Mouse (Mus musculus): ENCODE results near the gene Srms. TPM values are rescaled to one million over a fixed set of nuclear protein-coding genes. Genes with fewer than 3 reads are reported as not detected.

Gene Srms
- polyA plus RNA-seq, 1 experiment from 2014 or later, result 0.58 TPM

DNA sequence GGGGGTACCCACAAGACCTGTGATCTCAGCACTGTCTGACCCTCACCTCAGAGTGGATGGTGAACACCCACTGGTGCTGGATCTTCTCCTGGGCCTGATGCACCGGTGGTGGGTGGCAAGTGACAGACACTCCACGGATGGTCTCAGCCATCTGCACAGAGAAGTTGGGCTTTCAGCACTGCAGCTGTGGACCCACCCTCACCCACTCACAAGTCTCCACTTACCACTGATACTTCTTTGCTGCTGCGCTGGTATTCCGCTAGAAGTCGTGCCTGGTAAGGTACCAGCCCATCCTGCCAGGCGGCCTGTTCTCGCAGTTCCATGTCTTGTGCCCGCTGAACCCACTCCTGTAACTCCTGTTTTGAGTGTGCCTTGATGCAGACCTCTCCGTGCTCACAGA lies 26.3 kb upstream of the Srms start:
- H3K36me3 ChIP-seq (ENCODE audit: control insufficient read depth, insufficient read depth, low read length), result 0 out of 2 replicates have a peak, but pooled peaks cover 2% of the 10 kb centered on the region
- H3K27me3 ChIP-seq (ENCODE audit: control insufficient read depth, insufficient read depth, low read depth, low read length), result no peaks in the 10 kb centered on the region
- H3K4me1 ChIP-seq (replicated peaks; ENCODE audit: control insufficient read depth, insufficient read depth, low read length), result peaks cover 9% of the 10 kb centered on the region
- ATAC-seq (ENCODE audit: low read depth), result no peak
- no peak overlapping the region for H3K4me2 ChIP-seq (ENCODE audit: low read depth, low read length)
- WGBS, result 85% methylated on average over 9 of the region's 9 CpGs
- H3K9me3 ChIP-seq (ENCODE audit: control insufficient read depth, low read length), result no peaks in the 10 kb centered on the region
- no peak overlapping the region for H3K9ac ChIP-seq (ENCODE audit: low read length)
- H3K27ac ChIP-seq (ENCODE audit: low read length), result no peak overlapping the region
- H3K4me3 ChIP-seq (ENCODE audit: low read length), result no peak overlapping the region

DNA sequence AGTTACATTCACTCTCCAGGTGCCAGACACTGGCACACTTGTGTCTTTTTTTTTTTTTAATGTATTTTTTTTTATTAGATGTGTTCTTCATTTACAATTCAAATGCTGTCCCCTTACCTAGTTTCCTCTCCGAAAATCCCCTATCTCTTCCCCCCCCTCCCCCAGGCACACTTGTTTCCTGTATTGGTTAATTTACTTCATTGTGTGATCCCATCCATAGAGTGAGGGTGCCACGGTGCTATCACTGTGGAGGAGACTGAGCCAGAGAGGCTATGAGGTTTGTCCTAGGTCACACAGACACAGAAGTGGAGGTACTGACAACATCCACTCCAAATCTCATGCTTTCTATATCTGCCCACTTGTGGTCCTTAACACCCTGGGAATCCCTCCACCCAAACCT lies 25.9 kb upstream of the Srms start:
- no peak overlapping the region for H3K4me2 ChIP-seq (ENCODE audit: low read depth, low read length)
- no peak overlapping the region for H3K9ac ChIP-seq (ENCODE audit: low read length)

DNA sequence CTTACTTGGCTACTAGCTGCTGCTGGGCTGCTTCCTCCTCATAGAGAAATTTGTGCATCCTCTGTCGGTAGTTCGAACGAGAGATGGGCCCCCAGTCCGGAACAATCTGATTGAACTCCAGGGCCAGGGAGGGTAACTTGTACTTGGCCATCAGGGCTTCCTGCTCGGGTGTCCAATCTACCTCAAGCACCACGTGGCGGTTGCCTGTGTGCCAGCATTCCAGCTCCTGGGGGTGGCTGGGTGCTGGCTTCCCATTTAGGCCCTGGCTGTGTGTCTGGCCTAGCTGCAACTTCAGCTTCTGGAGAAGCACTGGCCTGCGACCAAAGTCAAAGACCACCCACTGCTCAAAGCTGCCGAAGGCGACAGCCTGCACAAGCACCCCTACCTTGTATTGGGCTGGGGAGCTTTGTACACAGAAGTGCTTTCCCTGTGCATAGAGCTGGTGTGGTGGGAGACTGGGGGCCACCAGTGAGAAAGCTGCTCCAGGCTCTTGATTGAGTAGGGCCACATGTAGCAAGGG lies 25.2 kb upstream of the Srms start:
- Histone ChIP-seq H3K4me1 (replicated peaks; ENCODE audit: control insufficient read depth, insufficient read depth, low read length) (peaks cover 9% of the 10 kb centered on the region), H3K27me3 (ENCODE audit: control insufficient read depth, insufficient read depth, low read depth, low read length) (no peaks in the 10 kb centered on the region), H3K9ac (ENCODE audit: low read length) (no peak overlapping the region), H3K27ac (ENCODE audit: low read length) (no peak overlapping the region), H3K4me3 (ENCODE audit: low read length) (no peak overlapping the region), H3K36me3 (ENCODE audit: control insufficient read depth, insufficient read depth, low read length) (0 out of 2 replicates have a peak, but pooled peaks cover 2% of the 10 kb centered on the region), H3K4me2 (ENCODE audit: low read depth, low read length) (no peak overlapping the region), H3K9me3 (ENCODE audit: control insufficient read depth, low read length) (no peaks in the 10 kb centered on the region)
- ATAC-seq (ENCODE audit: low read depth), result no peak
- 75% methylated on average over 10 of the region's 10 CpGs for WGBS

More for the DNA sequence above, 25.9 kb upstream of the Srms start:
- no peak for ATAC-seq (ENCODE audit: low read depth)
- Histone ChIP-seq H3K9me3 (ENCODE audit: control insufficient read depth, low read length) (no peaks in the 10 kb centered on the region), H3K36me3 (ENCODE audit: control insufficient read depth, insufficient read depth, low read length) (0 out of 2 replicates have a peak, but pooled peaks cover 2% of the 10 kb centered on the region), H3K4me1 (replicated peaks; ENCODE audit: control insufficient read depth, insufficient read depth, low read length) (peaks cover 9% of the 10 kb centered on the region), H3K4me3 (ENCODE audit: low read length) (no peak overlapping the region), H3K27ac (ENCODE audit: low read length) (no peak overlapping the region), H3K27me3 (ENCODE audit: control insufficient read depth, insufficient read depth, low read depth, low read length) (no peaks in the 10 kb centered on the region)
- WGBS, result 57% methylated on average over 2 of the region's 2 CpGs

DNA sequence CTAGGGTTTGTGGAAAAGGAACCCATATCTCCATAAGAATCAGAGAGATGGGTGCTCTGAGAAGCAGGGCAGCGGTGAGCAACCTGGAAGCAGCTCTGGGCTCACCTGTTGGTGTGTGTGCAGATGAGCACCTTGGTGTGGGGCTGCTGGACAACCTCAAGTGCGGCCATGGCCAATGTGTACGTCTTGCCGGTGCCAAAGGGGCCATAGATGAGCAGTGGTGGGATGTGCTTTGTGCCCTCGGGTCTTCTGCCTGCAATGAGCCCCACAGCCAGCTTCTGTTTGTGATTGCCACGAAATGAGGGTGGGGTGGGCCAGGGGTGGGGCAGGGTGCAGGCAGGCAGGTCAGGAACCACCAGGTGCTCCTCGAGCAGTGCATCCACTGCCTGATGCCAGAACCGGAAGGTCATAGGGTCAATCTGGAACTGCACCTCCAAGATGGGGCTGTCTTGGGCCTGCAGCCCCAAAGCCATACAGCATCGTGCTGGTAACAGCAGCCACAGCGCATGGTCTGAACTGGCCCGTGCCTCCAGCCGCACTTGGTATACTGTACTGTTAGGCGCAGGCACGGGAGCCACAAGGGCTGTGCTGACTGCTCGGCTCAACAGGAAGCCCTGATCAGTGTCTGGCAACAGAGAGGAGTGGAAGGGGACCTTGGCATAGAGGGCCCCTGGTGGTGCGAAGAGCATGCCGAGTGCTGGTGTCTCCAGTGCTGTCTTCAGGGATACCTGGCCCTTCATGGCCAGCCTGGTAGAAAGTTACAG lies 24.4 kb upstream of the Srms start:
- no peak for ATAC-seq (ENCODE audit: low read depth)
- no peak overlapping the region for H3K9ac ChIP-seq (ENCODE audit: low read length)
- H3K4me2 ChIP-seq (ENCODE audit: low read depth, low read length), result no peak overlapping the region
- H3K27ac ChIP-seq (ENCODE audit: low read length), result no peak overlapping the region
- H3K36me3 ChIP-seq (ENCODE audit: control insufficient read depth, insufficient read depth, low read length), result 0 out of 2 replicates have a peak, but pooled peaks cover 5% of the 10 kb centered on the region
- peaks cover 8% of the 10 kb centered on the region for H3K4me1 ChIP-seq (replicated peaks; ENCODE audit: control insufficient read depth, insufficient read depth, low read length)
- H3K27me3 ChIP-seq (ENCODE audit: control insufficient read depth, insufficient read depth, low read depth, low read length), result no peaks in the 10 kb centered on the region
- WGBS, result 85% methylated on average over 17 of the region's 17 CpGs
- H3K9me3 ChIP-seq (ENCODE audit: control insufficient read depth, low read length), result no peaks in the 10 kb centered on the region
- no peak overlapping the region for H3K4me3 ChIP-seq (ENCODE audit: low read length)

DNA sequence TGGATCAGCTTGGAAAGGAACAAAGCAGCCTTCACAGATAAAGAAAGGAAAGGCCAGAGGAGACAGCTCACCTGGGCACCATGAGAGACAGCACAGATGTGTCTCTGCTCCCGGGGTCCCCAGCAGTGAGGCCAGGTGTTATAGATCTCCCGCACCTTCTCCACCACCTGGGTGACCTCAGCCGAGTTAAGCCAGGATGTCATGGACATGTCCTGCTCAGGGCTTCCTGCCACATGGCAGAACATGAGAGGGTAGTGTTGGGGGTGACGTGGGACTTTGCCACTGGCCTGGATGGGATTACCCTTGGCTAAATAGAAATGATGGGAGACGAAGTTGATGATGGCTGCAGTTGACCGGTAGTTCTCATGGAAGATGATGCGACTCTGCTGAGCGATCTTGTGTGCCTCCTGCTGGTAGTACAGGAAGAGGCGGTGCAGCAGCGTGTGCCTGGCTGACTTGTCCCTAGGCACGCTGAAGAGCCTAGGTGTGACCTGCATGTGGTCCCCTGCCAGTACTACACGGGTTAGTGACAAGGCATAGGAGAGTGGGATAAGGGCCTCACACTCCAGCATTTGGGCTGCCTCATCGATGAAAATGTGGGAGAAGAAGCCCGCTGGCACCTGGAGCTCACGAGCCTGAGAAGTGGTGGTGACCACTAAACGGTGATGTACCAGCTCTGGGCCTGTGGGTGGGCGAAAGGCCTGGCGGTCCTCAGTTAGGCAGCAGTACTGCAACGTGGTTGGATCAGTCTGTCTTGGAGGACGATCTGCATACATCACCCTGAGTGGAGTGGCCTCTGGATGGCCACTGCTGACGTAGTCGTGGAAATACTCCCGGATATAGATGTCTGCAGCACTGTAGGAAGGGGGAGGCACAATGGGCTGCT lies 22.9 kb upstream of the Srms start:
- Histone ChIP-seq H3K27me3 (ENCODE audit: control insufficient read depth, insufficient read depth, low read depth, low read length) (no peaks in the 10 kb centered on the region), H3K4me3 (ENCODE audit: low read length) (no peak overlapping the region), H3K9me3 (ENCODE audit: control insufficient read depth, low read length) (no peaks in the 10 kb centered on the region), H3K9ac (ENCODE audit: low read length) (no peak overlapping the region), H3K4me1 (replicated peaks; ENCODE audit: control insufficient read depth, insufficient read depth, low read length) (no peaks in the 10 kb centered on the region), H3K4me2 (ENCODE audit: low read depth, low read length) (no peak overlapping the region), H3K27ac (ENCODE audit: low read length) (no peak overlapping the region), H3K36me3 (ENCODE audit: control insufficient read depth, insufficient read depth, low read length) (0 out of 2 replicates have a peak, but pooled peaks cover 5% of the 10 kb centered on the region)
- no peak for ATAC-seq (ENCODE audit: low read depth)
- 76% methylated on average over 23 of the region's 23 CpGs for WGBS

DNA sequence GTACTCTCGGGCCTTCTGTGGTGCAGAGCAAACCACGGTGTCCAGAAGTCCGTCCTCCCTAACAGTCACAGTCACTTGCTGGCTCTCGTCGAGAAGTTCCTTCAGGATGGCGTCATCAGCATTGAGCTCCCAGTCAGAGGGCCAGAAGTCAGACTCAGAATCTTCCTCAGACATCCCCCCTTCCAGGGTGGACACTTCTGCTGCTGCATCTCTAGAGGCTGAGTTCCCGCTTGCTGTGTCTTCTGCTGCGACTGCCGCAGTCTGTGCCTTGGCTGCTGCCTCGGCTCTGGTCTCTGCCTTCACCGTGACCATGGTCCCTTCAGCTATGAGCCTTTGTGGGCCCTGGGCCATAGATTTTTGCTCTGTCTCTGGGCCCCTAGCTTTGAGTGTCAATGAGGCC lies 21.7 kb upstream of the Srms start:
- no peak overlapping the region for H3K4me2 ChIP-seq (ENCODE audit: low read depth, low read length)
- ATAC-seq (ENCODE audit: low read depth), result no peak
- H3K27me3 ChIP-seq (ENCODE audit: control insufficient read depth, insufficient read depth, low read depth, low read length), result no peaks in the 10 kb centered on the region
- no peak overlapping the region for H3K9ac ChIP-seq (ENCODE audit: low read length)
- no peaks in the 10 kb centered on the region for H3K9me3 ChIP-seq (ENCODE audit: control insufficient read depth, low read length)
- H3K4me1 ChIP-seq (replicated peaks; ENCODE audit: control insufficient read depth, insufficient read depth, low read length), result no peaks in the 10 kb centered on the region
- no peak overlapping the region for H3K27ac ChIP-seq (ENCODE audit: low read length)
- WGBS, result 78% methylated on average over 11 of the region's 11 CpGs
- no peak overlapping the region for H3K4me3 ChIP-seq (ENCODE audit: low read length)
- 0 out of 2 replicates have a peak, but pooled peaks cover 5% of the 10 kb centered on the region for H3K36me3 ChIP-seq (ENCODE audit: control insufficient read depth, insufficient read depth, low read length)

DNA sequence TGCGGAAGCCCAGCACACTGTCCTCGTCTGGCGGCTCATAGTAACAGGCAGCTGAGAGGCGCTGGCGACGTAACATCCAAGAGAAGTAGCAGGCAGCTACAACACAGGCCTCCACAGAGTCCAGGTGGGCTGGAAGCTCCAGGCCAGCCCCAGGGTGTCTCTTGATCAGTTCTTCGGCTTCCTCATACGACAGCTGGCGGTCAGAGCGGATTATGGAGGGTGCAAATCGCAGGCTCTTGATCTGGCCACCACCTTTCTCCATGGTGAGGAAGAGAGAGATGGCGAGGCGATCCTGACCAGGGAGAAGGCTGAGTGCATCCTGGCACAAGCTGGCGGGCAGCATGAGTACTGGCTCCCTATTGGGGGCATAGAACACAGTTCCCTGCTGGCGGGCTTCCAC lies 20.5 kb upstream of the Srms start:
- Histone ChIP-seq H3K9me3 (ENCODE audit: control insufficient read depth, low read length) (no peaks in the 10 kb centered on the region), H3K4me1 (replicated peaks; ENCODE audit: control insufficient read depth, insufficient read depth, low read length) (no peaks in the 10 kb centered on the region), H3K36me3 (ENCODE audit: control insufficient read depth, insufficient read depth, low read length) (0 out of 2 replicates have a peak, but pooled peaks cover 5% of the 10 kb centered on the region), H3K4me2 (ENCODE audit: low read depth, low read length) (no peak overlapping the region), H3K27ac (ENCODE audit: low read length) (no peak overlapping the region), H3K4me3 (ENCODE audit: low read length) (no peak overlapping the region), H3K9ac (ENCODE audit: low read length) (no peak overlapping the region), H3K27me3 (ENCODE audit: control insufficient read depth, insufficient read depth, low read depth, low read length) (no peaks in the 10 kb centered on the region)
- no peak for ATAC-seq (ENCODE audit: low read depth)
- 86% methylated on average over 15 of the region's 15 CpGs for WGBS

DNA sequence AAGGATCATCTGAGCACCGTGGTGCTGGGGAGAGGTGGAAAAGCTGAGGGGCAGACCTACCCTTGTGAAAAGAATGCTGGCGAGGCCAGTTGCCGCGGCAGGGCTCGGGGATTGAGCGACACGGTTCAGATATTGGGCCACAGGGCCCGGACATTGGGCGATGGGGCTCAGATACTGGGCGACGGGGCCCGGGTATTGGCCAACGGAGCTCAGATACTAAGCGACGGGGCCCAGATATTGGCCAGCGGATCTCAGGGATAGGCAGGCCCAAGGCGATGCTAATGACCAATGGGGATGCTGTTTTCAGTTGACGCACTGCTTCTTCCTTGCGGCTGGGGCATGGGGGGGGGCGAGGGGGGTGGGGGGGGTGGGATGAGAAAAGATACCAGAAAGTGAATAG lies 18.2 kb upstream of the Srms start:
- Histone ChIP-seq H3K4me1 (replicated peaks; ENCODE audit: control insufficient read depth, insufficient read depth, low read length) (no peaks in the 10 kb centered on the region), H3K27me3 (ENCODE audit: control insufficient read depth, insufficient read depth, low read depth, low read length) (no peaks in the 10 kb centered on the region), H3K36me3 (ENCODE audit: control insufficient read depth, insufficient read depth, low read length) (0 out of 2 replicates have a peak, but pooled peaks cover 3% of the 10 kb centered on the region), H3K9ac (ENCODE audit: low read length) (no peak overlapping the region), H3K4me3 (ENCODE audit: low read length) (no peak overlapping the region), H3K4me2 (ENCODE audit: low read depth, low read length) (no peak overlapping the region), H3K27ac (ENCODE audit: low read length) (no peak overlapping the region), H3K9me3 (ENCODE audit: control insufficient read depth, low read length) (no peaks in the 10 kb centered on the region)
- whole genome bisulfite sequencing, result 78% methylated on average over 20 of the region's 20 CpGs
- no peak for ATAC-seq (ENCODE audit: low read depth)

DNA sequence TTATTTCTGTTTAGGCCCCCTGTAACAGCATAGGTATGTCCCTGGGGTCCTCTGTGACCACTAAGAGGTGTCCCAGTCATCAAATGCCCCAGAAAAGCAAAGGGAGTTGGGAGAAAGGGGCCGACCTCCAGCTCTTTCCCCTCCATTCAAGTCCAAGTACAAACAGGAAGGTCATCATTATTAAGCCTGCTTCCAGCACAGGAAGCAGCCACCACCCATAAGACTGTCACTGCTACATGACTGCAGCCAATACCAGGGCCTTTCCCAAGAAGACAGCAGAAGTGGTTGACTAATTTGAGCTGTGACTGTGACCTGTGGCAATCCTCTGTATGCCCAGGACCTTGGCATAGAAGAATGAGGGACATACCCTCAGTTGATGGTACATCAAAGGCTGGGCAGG lies 15.3 kb upstream of the Srms start:
- Histone ChIP-seq H3K4me2 (ENCODE audit: low read depth, low read length) (no peak overlapping the region), H3K9ac (ENCODE audit: low read length) (no peak overlapping the region), H3K9me3 (ENCODE audit: control insufficient read depth, low read length) (no peaks in the 10 kb centered on the region), H3K4me1 (replicated peaks; ENCODE audit: control insufficient read depth, insufficient read depth, low read length) (no peaks in the 10 kb centered on the region; the same call in 1 of the 2 replicates), H3K27me3 (ENCODE audit: control insufficient read depth, insufficient read depth, low read depth, low read length) (no peaks in the 10 kb centered on the region), H3K27ac (ENCODE audit: low read length) (no peak overlapping the region), H3K4me3 (ENCODE audit: low read length) (no peak overlapping the region), H3K36me3 (ENCODE audit: control insufficient read depth, insufficient read depth, low read length) (0 out of 2 replicates have a peak, but pooled peaks cover 3% of the 10 kb centered on the region)
- WGBS, result 64% methylated on average over 1 of the region's 1 CpGs
- ATAC-seq (ENCODE audit: low read depth), result no peak
